Mouse (Mus musculus) olfactory bulb, adult 2 months (tissue): ENCODE data around the gene Prkcd.

ENCODE experiments used
- CTCF ChIP-seq: fragments of 200-500 bp; IDR thresholded peaks from 2 replicates; pipeline ENCODE4 v1.5.1; 2012; ENCODE audit warnings: low read depth, mild to moderate bottlenecking, low read length, moderate library complexity; ENCODE audit not compliant: insufficient read depth
- POLR2A ChIP-seq: fragments of 200-500 bp; IDR thresholded peaks from 2 replicates; pipeline ENCODE4 v1.6.1; 2012; ENCODE audit warnings: mild to moderate bottlenecking, low read depth, low read length, moderate library complexity; ENCODE audit not compliant: insufficient read depth

DNA sequence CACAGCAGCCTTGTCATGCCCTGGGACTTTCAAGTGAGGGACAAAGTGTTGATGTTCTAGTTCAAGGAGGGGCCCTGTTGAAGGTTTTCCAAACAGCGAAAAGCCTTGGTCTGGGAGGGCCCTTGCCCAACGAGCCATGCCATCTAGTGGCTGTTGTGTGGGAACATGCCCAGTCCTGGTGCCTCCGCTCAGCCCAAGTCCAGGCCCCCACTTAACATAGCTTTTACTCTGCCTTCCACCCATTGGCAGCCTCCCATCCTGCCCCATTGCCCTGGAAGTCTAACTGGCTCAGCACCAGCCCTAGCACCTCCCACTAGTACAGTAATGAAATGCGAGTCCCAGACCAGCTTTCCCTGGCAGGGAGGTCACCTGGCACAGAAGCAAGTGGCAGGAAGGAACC lies 25.0 kb upstream of the Prkcd start:
- no peak for TF ChIP-seq POLR2A
- TF ChIP-seq CTCF, result no peak
